Comparison of ENCODE assay signal across 9 mouse cellular contexts in genomic region chr14:47367461-47367860, GRCm38 (mm10). TPM values are rescaled to one million over a fixed set of nuclear protein-coding genes. Genes with fewer than 3 reads are reported as not detected.
DNase-seq lines count a peak whose midpoint lies in the region; ATAC-seq and TF ChIP-seq lines count a peak whose summit lies in the region.
"Had no signal": no experiment of that assay in that cellular context is flagged by ENCODE, and none has a peak within 500 bp of the region (broad histone marks: within the 10 kb centered on the region; RNA-seq: fewer than 3 reads in every experiment).

Gene Lgals3, plus strand, starts transcription at chr14:47367751.

- 0 out of 2 replicates have a peak, but pooled peaks cover 2% of the 10 kb centered on the region for H3K27me3 ChIP-seq in limb, embryonic 11.5 days (ENCODE audit: control insufficient read depth, insufficient read depth, low read length)
- H3K27me3 ChIP-seq in midbrain, embryonic 12.5 days = 0 out of 2 replicates have a peak, but pooled peaks cover 3% of the 10 kb centered on the region
- no peaks in the 10 kb centered on the region for H3K27me3 ChIP-seq in stomach, postnatal 0 days (ENCODE audit: control insufficient read depth, insufficient read depth, low read length)
- H3K27me3 ChIP-seq: CH12.LX had no signal

- H3K9me3 ChIP-seq in limb, embryonic 11.5 days (ENCODE audit: control insufficient read depth, low read length) = no peaks in the 10 kb centered on the region
- H3K9me3 ChIP-seq in midbrain, embryonic 12.5 days = no peaks in the 10 kb centered on the region
- no peaks in the 10 kb centered on the region for H3K9me3 ChIP-seq in stomach, postnatal 0 days (ENCODE audit: control insufficient read depth, low read length)

- H3K27ac ChIP-seq in limb, embryonic 11.5 days (replicated peaks; ENCODE audit: low read depth, low read length) = no peak within 1 kb of the TSS
- H3K27ac ChIP-seq in midbrain, embryonic 12.5 days (replicated peaks) = no peak within 1 kb of the TSS
- peak within 1 kb of the TSS; percentile 75 for H3K27ac ChIP-seq in stomach, postnatal 0 days (replicated peaks)

- no peaks in the 10 kb centered on the region for H3K36me3 ChIP-seq in limb, embryonic 11.5 days (ENCODE audit: control insufficient read depth, insufficient read depth, low read length)
- no peaks in the 10 kb centered on the region for H3K36me3 ChIP-seq in midbrain, embryonic 12.5 days
- H3K36me3 ChIP-seq in stomach, postnatal 0 days (ENCODE audit: control insufficient read depth, insufficient read depth, low read length) = no peaks in the 10 kb centered on the region

- WGBS in limb, embryonic 11.5 days = 57% methylated on average over 9 of the region's 9 CpGs
- WGBS in midbrain, embryonic 12.5 days = 32% methylated on average over 9 of the region's 9 CpGs
- 30% methylated on average over 9 of the region's 9 CpGs for WGBS in stomach, postnatal 0 days

- TF ChIP-seq CTCF in stomach, postnatal 0 days (IDR thresholded peaks at IDR 0.05; ENCODE audit: low read depth) = no peak

- H3K4me3 ChIP-seq in limb, embryonic 11.5 days (ENCODE audit: low read depth, low read length) = no peak within 1 kb of the TSS
- no peak within 1 kb of the TSS for H3K4me3 ChIP-seq in midbrain, embryonic 12.5 days
- no peak within 1 kb of the TSS for H3K4me3 ChIP-seq in stomach, postnatal 0 days (ENCODE audit: low read depth, low read length)

- H3K4me2 ChIP-seq in limb, embryonic 11.5 days (ENCODE audit: low read depth, severe bottlenecking) = no peak within 1 kb of the TSS
- H3K4me2 ChIP-seq in midbrain, embryonic 12.5 days (replicated peaks) = peak within 1 kb of the TSS; percentile 35
- H3K4me2 ChIP-seq in stomach, postnatal 0 days (replicated peaks; ENCODE audit: low read depth) = peak within 1 kb of the TSS; percentile 12

- DNase-seq in heart, adult 11 months = peak; percentile 88
- no peak for DNase-seq in heart, adult 18-20 months
- DNase-seq in brain, embryonic 18.5 days (ENCODE audit: low read depth, low spot score) = peak; percentile 61
- peak; percentile 31 to 73 for DNase-seq in frontal cortex, adult 2 months (ENCODE audit: extremely low spot score in 1 of 2, low spot score in 1 of 2)
- peak; percentile 72 for DNase-seq in kidney, adult 9 months
- DNase-seq in limb, embryonic 11.5 days (ENCODE audit: low spot score) = peak; percentile 55
- peak; percentile 63 for DNase-seq in stomach, postnatal 0 days (ENCODE audit: low spot score)

- H3K4me1 ChIP-seq in limb, embryonic 11.5 days (ENCODE audit: control insufficient read depth, insufficient read depth, low read length) = no peaks in the 10 kb centered on the region
- peaks cover 11% of the 10 kb centered on the region for H3K4me1 ChIP-seq in midbrain, embryonic 12.5 days
- H3K4me1 ChIP-seq in stomach, postnatal 0 days (replicated peaks; ENCODE audit: control insufficient read depth, insufficient read depth) = no peaks in the 10 kb centered on the region

- ATAC-seq in limb, embryonic 11.5 days (ENCODE audit: insufficient number of reproducible peaks, low FRiP score, low TSS enrichment, low read depth) = peak; percentile 47; the same call in 1 of the 2 replicates
- peak; percentile 77 for ATAC-seq in midbrain, embryonic 12.5 days (ENCODE audit: low FRiP score, low read depth)
- ATAC-seq in stomach, postnatal 0 days (ENCODE audit: low FRiP score, low TSS enrichment) = peak; percentile 56

- TF ChIP-seq EP300 in stomach, postnatal 0 days (optimal IDR thresholded peaks at IDR 0.05) = no peak

- H3K9ac ChIP-seq in limb, embryonic 11.5 days (ENCODE audit: low read length) = no peak within 1 kb of the TSS
- H3K9ac ChIP-seq in midbrain, embryonic 12.5 days (replicated peaks) = no peak within 1 kb of the TSS
- H3K9ac ChIP-seq in stomach, postnatal 0 days (ENCODE audit: low read length) = no peak within 1 kb of the TSS

RNA-seq across cellular contexts. Expression of gene Lgals3, which starts in this region (rescaled TPM):
- 1 to 10 TPM; 3.3 to 7.2 TPM for total RNA-seq in heart, adult 18-20 months (2021)
- polyA plus RNA-seq in frontal cortex, adult 2 months (2012; rRNA removed) = 2.2 and 5.4 TPM in 2 replicates
- polyA plus RNA-seq in limb, embryonic 11.5 days (2014; fragmentation: Nextera tagmentation; extraction: Ambion mirVana) = 0.63 and 1.1 TPM in 2 replicates
- 0.94 and 1.1 TPM in 2 replicates for polyA plus RNA-seq in midbrain, embryonic 12.5 days (2016; fragmentation: Nextera tagmentation; extraction: Ambion mirVana)
- polyA plus RNA-seq in stomach, postnatal 0 days (2015; fragmentation: Nextera tagmentation; extraction: Ambion mirVana) = 359 and 387 TPM in 2 replicates

Comparison
In these comparisons a context has a peak if more than half of its experiments do, and no peak if none do; other contexts are left out.
1. RNA of gene Lgals3 (polyA plus RNA-seq): 359 to 387 TPM in stomach, postnatal 0 days; 2.2 to 5.4 TPM in frontal cortex, adult 2 months, 0.94 to 1.1 TPM in midbrain, embryonic 12.5 days and 0.63 to 1.1 TPM in limb, embryonic 11.5 days; every median in the first group is over 10 times any median in the second.
2. DNase-seq: peak in heart, adult 11 months (single experiment), brain, embryonic 18.5 days (single experiment), frontal cortex, adult 2 months (2 of 2), kidney, adult 9 months (single experiment), limb, embryonic 11.5 days (single experiment) and stomach, postnatal 0 days (single experiment); none in heart, adult 18-20 months (0 of 2).
3. Peak in every context shown above with its lines, with median percentiles within 50 percentile points of each other: ATAC-seq.